Mouse (Mus musculus) testis, postnatal 14 days (tissue): ENCODE data around the gene Top1.
A peak's percentile ranks its signal among the peaks of the same experiment; 100 is the strongest.

Experiments
- DNase-seq: peaks from one replicate; pipeline ENCODE4 v3.0.0; 2021; ENCODE audit warnings: low spot score

Gene Top1

DNA sequence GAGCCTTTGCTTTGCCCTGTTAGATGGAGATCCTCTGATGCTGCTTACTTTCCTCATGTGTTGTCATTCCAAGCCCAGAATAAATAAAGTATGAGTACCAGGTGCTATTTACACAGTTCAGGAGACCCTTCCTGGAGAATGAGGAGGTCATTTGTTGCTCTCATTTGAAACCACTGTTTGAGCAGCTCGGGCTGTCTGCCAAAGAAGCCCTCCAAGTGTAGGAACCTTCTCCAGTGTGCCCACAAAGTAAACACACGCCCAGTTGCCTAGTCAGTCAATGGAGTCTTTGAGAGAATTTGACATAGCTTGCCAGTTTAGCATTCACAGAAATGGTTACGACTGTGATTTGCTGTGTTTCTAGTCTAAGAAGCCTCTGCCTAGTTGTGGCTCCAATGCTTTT lies 73.1 kb downstream of the Top1 start:
- DNase-seq: no peak

- DNase-seq: no peak
These were observed 77.0 kb downstream of the Top1 start for GRCm38 (mm10) chr2:160722714-160723113.

GRCm38 (mm10) chr2:160723613-160724375 lies 78.1 kb downstream of the Top1 start:
- DNase-seq: no peak

- no peak for DNase-seq
These were observed 78.8 kb downstream of the Top1 start for GRCm38 (mm10) chr2:160724536-160724935.

DNA sequence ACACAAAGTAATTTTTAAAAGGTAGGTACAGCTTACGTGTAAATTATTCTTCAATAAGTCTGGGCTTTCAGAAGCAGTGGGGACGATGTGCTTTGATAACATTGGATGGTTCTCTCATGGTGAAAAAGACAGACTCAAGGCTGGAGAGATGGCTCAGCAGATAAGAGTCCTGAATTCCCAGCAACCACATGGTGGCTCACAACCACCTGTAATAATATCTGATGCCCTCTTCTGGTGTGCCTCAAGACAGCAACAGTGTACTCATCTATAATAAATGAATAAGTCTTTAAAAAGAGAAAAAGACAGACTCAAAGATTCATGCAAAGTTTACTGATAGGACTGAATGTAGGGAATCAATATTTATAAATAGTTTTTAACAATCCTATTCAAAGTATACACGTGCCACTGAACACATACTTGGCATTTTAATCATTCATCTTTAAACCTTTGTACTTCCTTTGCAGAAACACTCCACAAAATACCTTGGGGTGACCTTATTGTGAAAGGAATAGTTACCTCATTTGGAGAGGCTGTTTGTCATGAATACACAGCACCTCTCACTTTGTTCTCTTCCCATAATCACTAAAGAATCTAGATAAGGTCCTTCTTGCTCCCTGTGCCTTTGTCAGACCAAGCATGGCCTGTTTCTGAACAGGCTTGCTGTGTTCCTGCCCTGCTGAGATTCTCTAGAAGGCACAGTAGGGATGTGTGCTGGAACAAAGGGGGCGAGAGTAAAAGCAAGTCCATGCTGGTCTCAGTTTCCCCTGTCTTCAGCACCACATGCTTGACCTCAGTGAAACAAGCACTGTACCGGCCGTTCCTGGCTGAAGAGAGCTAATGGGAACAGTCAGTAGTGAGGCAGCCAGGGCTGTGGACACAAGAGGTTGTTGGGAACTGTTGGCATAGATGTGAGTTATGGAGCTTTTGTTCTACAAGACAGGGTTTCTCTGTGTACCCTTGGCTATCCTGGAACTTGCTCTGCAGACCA lies 80.5 kb downstream of the Top1 start:
- no peak for DNase-seq

- no peak for DNase-seq
These were observed 83.3 kb downstream of the Top1 start for GRCm38 (mm10) chr2:160728972-160729371.

GRCm38 (mm10) chr2:160729436-160729835 lies 83.7 kb downstream of the Top1 start:
- no peak for DNase-seq

DNA sequence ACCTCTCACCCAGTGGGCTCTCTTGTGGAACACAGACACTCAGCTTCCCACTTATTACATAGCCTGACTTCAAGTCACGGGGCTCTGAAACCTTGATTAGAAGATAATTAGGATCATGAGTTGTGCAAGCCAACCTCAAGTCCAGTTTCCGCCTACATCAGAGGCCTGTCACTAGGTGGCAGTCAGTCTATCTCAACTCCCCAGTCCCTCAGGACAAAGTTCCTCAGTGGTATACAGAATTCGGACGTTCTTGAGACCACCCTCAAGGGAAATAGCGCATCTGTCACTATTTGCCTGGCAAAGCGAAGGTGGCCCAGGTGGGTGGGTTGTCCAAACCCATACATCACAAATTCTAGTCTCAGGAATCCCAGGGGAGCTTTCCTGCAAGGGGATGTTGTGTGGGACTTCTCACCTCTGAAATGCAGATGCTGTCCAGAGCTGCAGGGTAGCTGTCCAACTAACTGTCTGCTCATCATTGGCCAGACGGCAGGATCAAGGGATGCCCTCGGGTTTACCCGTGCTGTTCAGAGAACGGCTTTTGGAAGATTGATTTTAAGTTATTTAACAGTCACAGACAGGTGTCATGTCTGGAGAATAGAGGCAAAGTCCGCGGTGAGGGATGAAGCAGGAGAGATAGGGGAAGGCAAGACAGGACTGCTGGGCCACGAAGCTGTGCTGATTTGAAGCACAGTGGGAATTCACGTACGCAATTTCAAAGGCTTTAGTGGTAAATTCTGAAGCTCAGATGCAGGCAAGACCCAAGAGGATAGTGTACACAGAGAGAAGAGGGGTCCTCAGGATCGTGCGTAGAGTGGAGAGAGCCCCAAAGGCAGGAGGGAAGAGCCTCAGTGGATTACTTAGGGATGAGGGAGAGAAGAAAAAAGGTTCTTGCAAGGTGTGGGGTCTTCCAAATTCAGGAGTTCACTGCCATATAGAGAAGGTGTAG lies 84.4 kb downstream of the Top1 start:
- no peak for DNase-seq

DNA sequence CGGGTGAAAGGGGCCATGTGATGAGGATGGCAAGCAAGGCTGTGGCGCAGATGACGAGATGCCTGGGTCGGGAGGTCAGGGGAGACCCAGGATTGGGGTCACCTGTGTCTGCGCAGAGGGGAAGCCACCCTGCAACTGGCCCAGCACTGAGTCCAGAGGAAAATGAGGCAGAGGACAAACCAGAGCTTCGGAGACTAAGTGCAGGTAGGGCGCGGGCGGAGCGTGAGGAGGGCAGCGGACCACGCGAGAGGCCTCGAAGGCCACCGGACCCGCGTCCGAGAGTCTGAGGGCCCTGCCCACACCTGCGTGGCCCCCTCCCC lies 85.1 kb downstream of the Top1 start:
- no peak for DNase-seq

DNA sequence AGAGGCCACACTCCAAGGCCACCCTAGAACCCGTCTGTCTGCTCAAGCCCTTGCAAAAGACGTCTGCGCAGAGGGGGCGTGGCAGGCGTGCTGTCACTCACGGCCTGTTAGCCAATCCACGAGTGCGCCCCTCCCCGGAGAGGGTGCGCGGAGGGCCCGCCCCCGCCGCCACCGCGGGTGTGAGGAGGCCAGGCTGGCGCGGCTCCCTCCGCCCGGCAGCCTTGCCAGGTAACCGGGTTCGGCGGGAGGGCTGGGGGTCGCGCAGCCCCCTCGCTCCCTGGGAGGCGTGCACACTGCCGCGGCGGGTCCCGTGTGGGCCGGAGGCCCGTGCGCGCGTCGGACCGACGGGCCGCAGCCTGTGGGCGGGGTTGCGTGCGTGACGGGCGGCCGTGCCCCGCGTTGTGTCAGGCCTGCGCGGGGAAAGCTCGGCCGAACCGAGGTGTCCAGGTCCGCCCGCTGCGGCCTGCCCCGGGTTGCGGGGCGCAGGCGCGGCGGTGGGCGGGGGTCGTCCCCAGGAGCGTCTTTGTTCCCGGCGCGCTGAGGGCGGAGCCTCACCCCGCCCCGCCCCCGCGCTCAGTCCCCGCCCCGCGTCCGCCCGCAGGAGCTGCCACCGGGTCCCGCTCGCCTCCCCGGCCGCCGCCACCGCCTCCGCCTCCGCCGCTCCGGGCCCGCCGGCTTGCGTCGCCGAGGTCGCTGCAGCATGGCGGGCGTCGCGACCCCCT lies 85.6 kb downstream of the Top1 start, which contains the start of gene Plcg1:
Gene Plcg1 (plus strand): TSS at position 184 of the 722 bp plus-strand sequence.
- peak; percentile 95 for DNase-seq

- peak; percentile 75 for DNase-seq
These were observed 86.2 kb downstream of the Top1 start for GRCm38 (mm10) chr2:160731839-160732261.

DNA sequence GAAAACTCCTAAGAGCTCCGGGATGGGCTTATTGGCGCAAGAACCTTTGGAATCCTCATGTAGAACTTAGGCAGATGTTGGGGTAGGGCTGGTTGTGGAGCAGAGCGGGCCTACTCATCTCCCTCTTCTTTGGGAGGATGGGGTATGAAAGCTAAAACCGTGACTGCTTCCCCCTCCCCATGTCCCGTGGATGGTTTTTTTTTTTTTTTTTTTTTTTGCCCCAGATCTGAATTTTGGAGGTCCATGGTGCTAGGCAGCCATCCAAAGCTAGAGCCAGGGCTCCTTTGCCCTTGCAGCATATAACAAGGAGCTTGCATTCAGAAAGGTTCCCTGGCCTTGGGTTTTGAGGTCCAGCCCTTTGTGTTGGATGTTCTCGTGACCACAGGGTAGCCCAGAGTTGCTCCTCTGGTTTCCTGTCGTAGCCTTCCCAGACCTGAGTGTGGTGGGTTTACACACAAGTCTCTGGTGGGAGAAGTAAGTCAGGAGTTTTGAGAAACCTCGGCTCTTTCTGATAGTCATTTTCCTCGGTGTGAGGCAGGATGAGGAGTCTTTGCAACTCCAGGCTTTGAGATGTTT lies 86.8 kb downstream of the Top1 start:
- no peak for DNase-seq

DNA sequence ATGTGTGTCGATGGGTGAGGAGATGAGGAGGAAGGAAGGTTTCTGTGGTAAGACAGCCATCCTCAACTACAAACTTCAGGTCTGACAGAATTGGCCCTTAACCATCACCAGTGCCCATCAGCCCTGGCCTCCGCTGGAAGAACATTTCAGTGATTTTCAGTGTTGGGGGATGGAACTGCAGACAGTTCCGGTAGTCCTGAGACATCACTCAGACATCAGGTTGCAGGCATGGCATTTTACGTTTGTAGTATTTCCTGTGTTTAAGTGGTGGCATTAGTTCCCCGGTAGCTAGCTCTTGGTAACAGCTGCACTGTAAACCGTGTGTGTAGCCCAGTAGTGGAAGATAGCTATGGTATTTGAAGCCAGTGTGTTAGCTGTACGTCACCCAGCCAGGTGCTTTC lies 87.4 kb downstream of the Top1 start:
- no peak for DNase-seq

- no peak for DNase-seq
These were observed 88.6 kb downstream of the Top1 start for GRCm38 (mm10) chr2:160734331-160734730.

- DNase-seq: no peak
These were observed 90.1 kb downstream of the Top1 start for GRCm38 (mm10) chr2:160735706-160736310.

DNA sequence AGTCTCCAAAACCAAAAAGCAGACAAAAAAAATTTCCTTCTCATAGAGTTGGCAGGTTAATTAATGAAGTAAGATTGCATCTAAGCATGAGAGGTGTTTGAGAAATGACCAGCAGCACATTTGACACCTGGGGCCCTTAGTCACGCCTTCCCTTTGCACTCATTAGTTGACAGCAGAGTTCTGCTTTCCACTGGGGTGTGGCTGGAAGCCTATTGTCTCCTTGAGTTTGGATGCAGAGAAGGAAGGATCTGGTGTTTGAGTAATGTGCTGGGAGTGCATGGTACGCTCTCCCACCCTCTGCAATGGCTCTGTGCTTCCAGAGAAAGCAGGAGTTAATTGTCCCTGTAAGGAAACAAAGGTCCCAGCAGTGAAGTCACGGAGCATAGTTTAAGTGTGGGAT lies 90.8 kb downstream of the Top1 start:
- DNase-seq: no peak

- DNase-seq: no peak
These were observed 92.7 kb downstream of the Top1 start for GRCm38 (mm10) chr2:160738354-160738753.

DNA sequence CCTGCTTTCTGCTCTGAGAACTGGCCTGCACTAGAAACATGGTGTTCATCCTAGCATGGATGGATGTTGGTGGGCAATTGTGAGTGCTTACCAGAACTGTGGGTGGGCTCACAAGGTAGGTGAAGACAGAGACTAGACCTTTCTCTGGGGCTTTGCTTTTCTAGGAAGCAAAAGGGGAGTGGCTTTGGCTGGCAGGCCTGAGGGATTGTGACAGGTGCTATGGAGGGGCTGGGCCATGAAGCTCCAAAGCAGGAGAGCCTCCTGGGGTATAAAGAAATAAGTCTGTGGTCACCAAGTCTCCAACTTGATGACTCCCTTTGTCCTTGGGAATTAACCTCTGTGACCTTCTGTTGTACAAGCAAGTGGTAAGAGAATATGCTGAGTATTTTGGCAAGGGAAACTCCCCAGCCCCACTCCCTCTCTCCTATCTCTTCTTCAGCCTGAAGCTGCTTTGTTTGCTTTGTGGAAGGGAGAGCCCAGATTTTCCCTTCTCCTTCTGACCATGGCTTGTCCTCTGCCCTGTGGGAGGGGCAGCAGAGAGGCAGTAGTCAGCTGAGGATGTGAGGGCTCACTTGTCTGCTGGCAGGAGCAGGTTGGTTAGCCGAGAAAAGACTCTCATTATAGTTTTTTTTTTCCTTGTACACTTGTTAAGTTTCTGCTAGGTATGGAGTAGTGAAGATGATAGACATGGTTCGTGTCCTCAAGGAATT lies 94.1 kb downstream of the Top1 start:
- peak; percentile 27 for DNase-seq

- no peak for DNase-seq
These were observed 95.0 kb downstream of the Top1 start for GRCm38 (mm10) chr2:160740521-160741156.
